Mouse (Mus musculus): ENCODE results near the gene Vgll2.

Vgll2 gene

GRCm38 (mm10) chr10:52022413-52023212 lies at the start of gene Vgll2:
Vgll2 (plus strand) TSS chr10:52022502.
- no peak for DNase-seq

GRCm38 (mm10) chr10:51975137-51975536 lies 47.2 kb upstream of the Vgll2 start:
- no peak for DNase-seq

- DNase-seq, result no peak
Observed at GRCm38 (mm10) chr10:51975587-51975986, 46.7 kb upstream of the Vgll2 start.

GRCm38 (mm10) chr10:51981651-51982050 lies 40.7 kb upstream of the Vgll2 start:
- DNase-seq, result no peak

GRCm38 (mm10) chr10:51982395-51982794 lies 39.9 kb upstream of the Vgll2 start:
- no peak for DNase-seq

GRCm38 (mm10) chr10:52018471-52018870 lies 3.8 kb upstream of the Vgll2 start:
- no peak for DNase-seq

- DNase-seq, result no peak
Observed at GRCm38 (mm10) chr10:52021231-52021630, 1.1 kb upstream of the Vgll2 start.

- no peak for DNase-seq
Observed at GRCm38 (mm10) chr10:52021736-52022394, 437 bp upstream of the Vgll2 start.

- DNase-seq, result no peak
Observed at GRCm38 (mm10) chr10:52023213-52024052, 1.1 kb downstream of the Vgll2 start.

GRCm38 (mm10) chr10:52024053-52024410 lies 1.7 kb downstream of the Vgll2 start:
- DNase-seq, result no peak

- DNase-seq, result no peak
Observed at GRCm38 (mm10) chr10:52025291-52025690, 3.0 kb downstream of the Vgll2 start.

GRCm38 (mm10) chr10:52025821-52026220 lies 3.5 kb downstream of the Vgll2 start:
- DNase-seq, result no peak

GRCm38 (mm10) chr10:52027161-52028035 lies 5.1 kb downstream of the Vgll2 start:
- no peak for DNase-seq

GRCm38 (mm10) chr10:52028561-52029370 lies 6.5 kb downstream of the Vgll2 start:
- DNase-seq, result no peak

GRCm38 (mm10) chr10:52029421-52030080 lies 7.2 kb downstream of the Vgll2 start:
- DNase-seq, result no peak

- no peak for DNase-seq
Observed at GRCm38 (mm10) chr10:52033729-52034128, 11.4 kb downstream of the Vgll2 start.

- no peak for DNase-seq
Observed at GRCm38 (mm10) chr10:52039392-52039791, 17.1 kb downstream of the Vgll2 start.

- DNase-seq, result no peak
Observed at GRCm38 (mm10) chr10:52043086-52043485, 20.8 kb downstream of the Vgll2 start.

- DNase-seq, result no peak
Observed at GRCm38 (mm10) chr10:52048287-52048686, 26.0 kb downstream of the Vgll2 start.

GRCm38 (mm10) chr10:52072482-52072881 lies 50.2 kb downstream of the Vgll2 start:
- peak; percentile 9 for DNase-seq
